Comparison of ENCODE assay signal across 18 mouse cellular contexts in genomic region chr15:88675998-88676397, GRCm38 (mm10).
"Had no signal": no experiment of that assay in that cellular context is flagged by ENCODE, and none has a peak within 500 bp of the region (broad histone marks: within the 10 kb centered on the region; RNA-seq: fewer than 3 reads in every experiment).

No protein-coding gene starts in this region.

- H3K4me2 ChIP-seq: limb, embryonic 12.5 days; liver, embryonic 13.5 days; lung, embryonic 15.5 days; midbrain, embryonic 11.5 days; stomach, embryonic 15.5 days had no signal

- H3K9me3 ChIP-seq: limb, embryonic 12.5 days; liver, embryonic 13.5 days; lung, embryonic 15.5 days; stomach, embryonic 15.5 days had no signal

- H3K36me3 ChIP-seq: limb, embryonic 12.5 days; liver, embryonic 13.5 days; lung, embryonic 15.5 days; stomach, embryonic 15.5 days had no signal

- H3K4me3 ChIP-seq: layer of hippocampus, adult 2 months; limb, embryonic 12.5 days; liver, embryonic 13.5 days; lung, embryonic 15.5 days; megakaryocyte, embryonic 14.5 days; stomach, embryonic 15.5 days had no signal

- H3K27me3 ChIP-seq: limb, embryonic 12.5 days; liver, embryonic 13.5 days; lung, embryonic 15.5 days; stomach, embryonic 15.5 days had no signal

- H3K27ac ChIP-seq: layer of hippocampus, adult 2 months; limb, embryonic 12.5 days; liver, embryonic 13.5 days; lung, embryonic 15.5 days; macrophage; stomach, embryonic 15.5 days had no signal

- DNase-seq: kidney, postnatal 10 days; kidney, postnatal 4 days; liver; liver, embryonic 13.5 days; liver, postnatal 0 days; lung, postnatal 14 days; right cerebral cortex, postnatal 4 days; spleen, adult 18-20 months; thymus, adult 2 months; thymus, postnatal 25 days had no signal

- H3K4me1 ChIP-seq: limb, embryonic 12.5 days; liver, embryonic 13.5 days; lung, embryonic 15.5 days; stomach, embryonic 15.5 days had no signal

- ATAC-seq: liver, postnatal 0 days; midbrain, embryonic 16.5 days had no signal

- H3K9ac ChIP-seq: limb, embryonic 12.5 days; liver, embryonic 13.5 days; liver, postnatal 0 days; lung, embryonic 15.5 days; stomach, embryonic 15.5 days had no signal
